Mouse (Mus musculus): ENCODE measurements at regions not wholly inside any gene's neighbourhood (a gene's known extent, or its start where the extent isn't known, plus 50 kb on each side); places are given as distances from the start of the nearest gene placed in this dataset.

DNA sequence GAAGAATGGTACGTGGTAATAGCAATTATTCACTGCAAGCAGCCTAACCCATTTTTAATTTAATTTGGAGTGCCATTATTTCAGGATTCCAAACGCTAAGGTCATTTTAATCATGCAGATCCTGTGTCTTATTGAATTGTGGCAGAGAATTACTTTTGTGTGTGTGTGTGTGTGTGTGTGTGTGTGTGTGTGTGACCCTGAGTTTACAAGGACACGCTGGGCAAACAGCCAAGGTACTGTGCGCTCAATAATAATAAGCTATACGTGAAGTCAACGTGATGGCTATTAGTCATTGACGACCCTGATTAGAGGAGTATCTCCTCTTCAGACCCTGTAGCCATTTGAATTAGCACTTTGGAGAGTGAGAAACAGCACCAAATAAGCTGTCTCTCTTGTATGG is 144.1 kb downstream of the Klf7 start:
- no peak for DNase-seq (ENCODE audit: low spot score in 2 of 2)

DNA sequence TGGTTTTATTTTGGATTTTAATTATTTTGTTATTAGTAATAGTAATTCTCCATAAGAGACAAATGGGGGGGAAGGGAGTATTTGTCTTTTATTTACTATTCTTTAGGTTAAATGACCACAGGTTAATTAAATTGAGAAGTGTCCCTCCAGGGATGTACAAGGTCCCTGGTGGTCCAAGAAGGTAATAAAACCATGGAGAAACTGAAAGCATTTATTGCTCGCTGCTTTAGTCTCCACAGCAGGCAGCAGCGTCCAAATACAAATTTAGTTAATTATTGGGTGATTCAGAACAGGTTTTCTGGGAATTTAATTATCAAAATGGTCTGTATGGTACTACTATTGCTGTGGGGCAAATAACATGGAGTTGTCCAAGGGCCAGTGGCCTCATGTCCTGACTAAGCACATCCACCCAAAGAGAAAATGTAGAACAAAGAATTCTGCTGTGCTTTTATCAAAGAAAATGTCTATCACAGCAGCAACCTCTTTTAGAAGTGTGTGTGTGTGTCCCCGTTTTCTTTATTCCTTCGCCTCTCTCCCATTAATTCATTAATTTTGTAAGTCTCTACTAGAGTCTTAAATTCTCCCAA is 144.7 kb downstream of the Klf7 start:
- no peak for DNase-seq (ENCODE audit: low spot score in 2 of 2)

DNA sequence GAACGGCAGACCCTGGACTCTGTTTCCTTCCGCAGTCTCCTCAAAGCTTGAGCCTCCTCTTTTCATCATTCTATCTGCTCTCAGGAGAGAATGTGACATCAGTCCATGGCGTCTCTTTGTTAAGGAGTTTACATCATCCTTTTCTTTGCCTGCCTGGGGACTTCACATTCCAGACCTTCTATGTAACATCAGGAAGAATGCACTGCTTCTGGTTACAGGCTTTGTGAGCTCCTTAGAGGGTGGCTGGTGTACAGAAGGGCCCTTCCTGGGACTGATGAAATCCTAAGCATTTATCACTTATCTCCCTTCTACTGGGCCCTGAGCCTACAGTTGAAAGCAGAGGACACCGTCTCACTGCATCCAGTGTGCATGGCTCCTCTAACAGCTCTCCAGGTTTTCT is 145.2 kb downstream of the Klf7 start:
- no peak for DNase-seq (ENCODE audit: low spot score in 2 of 2)

DNA sequence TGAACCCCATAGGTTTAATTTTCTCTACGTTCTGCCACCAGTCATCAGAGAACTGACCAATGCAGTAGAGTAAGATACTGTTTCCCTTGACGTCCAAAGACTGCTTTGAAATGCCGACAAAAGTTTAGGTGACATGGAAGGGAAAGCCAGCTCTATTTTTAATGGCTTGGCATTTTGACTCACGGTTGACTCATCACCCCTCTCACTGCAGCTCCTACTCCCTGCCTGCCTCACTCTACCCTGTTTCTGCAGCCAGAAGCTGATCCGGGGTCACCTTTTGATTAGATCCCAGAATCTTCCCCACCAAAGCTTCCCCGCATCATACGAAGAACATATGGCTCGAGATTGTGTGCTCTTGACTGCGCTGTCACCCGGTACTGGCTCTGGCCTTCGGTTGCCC is 154.2 kb downstream of the Klf7 start:
- DNase-seq (ENCODE audit: low spot score in 2 of 2), result no peak

DNA sequence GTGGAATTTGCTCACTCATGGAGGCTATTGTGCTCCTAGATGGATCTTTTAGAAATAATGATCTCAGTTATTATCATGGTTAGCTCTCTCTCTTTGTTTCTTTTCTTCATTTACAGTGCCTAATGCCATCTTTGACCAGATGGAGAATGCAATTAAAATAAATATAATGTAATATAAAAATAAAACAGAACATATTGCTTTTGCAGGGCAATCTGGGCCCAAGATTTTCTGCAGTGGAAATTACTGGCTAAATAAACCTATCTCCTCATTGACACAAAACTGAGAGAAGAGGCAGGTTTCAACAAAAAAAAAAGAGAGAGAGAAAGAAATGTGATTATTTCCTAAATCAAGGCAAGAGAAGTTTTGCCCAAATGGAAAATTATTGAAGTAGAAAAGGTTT is 156.6 kb downstream of the Klf7 start:
- no peak for DNase-seq (ENCODE audit: low spot score in 2 of 2)

DNA sequence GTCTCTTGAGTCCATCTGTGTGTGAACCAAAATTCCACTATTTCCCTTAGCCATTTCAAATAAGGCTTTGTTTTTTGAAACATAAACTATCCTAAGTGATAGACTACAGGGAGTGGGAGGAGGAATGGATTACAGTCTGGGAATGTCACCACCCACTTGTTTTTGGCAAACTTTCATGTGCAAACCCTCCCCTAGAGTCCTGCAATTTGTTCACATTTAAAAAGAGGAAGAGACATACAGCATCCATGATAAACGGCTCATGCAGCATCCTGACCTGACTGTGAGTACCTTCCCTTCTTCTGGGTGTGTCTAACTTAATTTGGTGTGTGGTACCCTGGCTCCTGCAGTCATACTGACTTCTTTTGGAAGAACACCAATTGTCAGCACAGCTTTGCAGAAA is 157.6 kb downstream of the Klf7 start:
- DNase-seq (ENCODE audit: low spot score in 2 of 2), result peak in 1 of 2 experiments; percentile 71

DNA sequence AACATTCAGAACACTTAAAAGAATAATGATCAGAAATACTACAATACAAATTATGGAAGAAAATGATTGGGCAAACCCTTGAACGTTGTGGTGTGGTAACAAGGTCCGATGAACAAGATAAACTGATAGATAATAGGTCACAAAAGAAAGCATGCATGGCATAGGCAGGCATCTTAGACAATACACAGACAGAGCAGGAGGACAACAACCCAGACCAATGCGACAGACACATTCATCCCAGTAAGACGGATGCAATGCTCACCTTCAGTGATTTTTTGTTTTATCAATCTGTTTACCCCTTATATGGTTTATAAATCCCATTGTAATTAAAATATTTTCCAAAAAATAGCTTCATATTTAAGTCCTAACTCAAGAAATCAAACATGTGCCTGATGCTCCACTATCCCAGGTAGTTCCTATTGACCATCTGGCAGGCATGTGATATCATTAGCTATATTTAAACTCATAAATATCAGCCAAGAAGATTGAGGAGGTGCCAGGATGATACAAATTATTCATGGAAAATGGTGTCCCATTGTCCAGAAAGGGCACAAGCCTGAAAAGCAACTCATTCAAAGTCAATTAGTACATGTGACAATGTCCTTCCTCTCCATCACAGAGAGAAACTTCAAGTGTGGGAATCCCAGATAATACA is 166.3 kb downstream of the Klf7 start:
- DNase-seq (ENCODE audit: low spot score in 2 of 2), result no peak

DNA sequence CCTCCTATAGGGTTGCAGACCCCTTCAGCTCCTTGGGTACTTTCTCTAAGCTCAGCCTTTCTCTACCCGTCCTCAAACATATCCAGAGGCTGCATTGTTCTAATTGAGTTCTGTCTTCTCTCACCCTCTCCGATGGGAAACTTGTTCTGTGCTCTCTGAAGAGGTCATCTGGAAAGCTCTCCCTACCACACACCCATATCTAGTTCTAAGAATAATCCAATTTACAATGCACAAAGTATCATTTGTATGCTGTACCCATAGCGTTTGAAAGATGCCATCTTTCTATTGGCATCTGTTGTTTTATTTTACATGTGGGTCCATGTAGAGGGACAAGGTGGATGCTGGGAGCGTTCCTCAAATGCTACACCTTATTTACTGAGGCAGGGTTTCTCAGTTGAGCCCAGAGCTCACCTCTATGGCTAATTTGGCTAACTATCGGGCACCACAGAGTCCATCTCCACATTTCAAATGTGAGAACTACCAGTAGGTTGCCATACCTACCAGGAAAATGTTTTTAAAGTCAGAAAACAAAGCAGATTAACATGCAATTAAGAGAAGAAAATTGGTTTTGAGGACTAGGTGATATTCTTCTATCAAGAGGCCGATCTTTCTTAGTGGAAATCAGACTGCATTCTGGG is 167.1 kb downstream of the Klf7 start:
- no peak for DNase-seq (ENCODE audit: low spot score in 2 of 2)

DNA sequence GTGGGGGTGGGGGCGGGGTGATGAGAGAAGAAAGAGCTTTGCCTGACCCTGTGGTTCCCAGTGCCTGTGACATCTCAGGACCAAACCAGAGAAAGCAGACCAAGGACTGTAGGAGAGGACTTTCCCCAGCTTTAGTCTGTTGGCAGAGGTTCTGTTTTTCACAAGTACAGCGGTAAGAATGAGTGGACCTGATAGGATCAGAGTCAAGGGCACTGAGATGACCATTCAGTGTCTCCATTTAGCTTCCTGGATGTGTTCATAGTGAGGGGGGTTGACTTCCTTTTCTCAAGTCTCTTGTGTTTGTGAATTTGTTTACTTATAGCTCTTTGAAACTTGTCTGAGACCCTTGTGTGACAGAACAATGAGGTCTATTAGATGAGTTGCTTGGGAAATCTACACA is 167.9 kb downstream of the Klf7 start:
- DNase-seq (ENCODE audit: low spot score in 2 of 2), result no peak

DNA sequence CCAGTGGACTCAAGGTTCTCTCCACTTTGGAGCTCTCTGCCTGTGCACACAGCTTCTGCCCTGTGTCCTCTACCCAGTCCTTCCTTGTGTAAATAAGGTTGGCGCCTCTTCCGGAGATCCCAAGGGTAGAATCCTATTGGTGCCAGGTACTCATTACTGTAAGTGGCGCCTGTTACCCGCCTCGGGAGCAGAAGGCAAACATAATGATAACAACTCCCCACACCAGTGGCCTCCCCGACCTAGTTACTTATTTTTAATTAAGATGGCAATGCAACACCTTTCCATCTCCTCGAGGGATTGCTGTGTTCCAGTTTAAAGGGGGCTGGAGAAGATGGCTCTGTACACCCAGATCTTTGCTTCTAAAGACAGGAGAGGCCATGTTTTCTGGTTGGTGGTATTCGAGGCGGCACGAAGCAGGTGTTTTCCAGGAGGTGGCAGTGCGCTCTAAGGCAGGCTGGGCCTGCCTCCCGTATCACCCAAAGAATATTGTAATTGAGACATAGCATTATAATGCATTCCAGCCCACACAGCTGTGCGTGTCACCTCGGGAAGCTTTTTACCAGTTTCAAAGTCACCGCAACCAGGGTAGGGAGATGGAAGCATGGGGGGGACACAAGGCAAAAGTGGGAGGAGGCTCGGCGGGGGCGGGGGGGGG is 168.7 kb downstream of the Klf7 start:
- peak; percentile 46 to 61 for DNase-seq (ENCODE audit: low spot score in 2 of 2)

DNA sequence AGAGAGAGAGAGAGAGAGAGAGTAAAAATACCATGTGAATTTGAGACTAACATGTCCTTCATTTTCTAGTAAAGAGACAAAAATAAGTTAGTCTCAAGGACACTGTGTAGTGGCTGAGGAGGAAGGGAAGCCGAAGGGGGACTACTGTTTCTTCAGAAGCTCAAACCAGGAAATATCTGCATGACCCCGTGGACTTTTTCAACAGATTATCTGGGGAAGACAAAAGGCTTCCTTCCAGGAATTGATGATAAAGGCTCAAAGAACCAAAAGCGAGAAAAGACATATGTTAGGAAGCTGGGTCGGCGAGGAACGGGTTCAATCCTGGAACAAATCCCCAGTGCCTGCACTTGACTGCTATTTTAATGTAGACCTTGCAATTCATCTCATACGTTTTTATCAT is 170.4 kb downstream of the Klf7 start:
- no peak for DNase-seq (ENCODE audit: low spot score in 2 of 2)

DNA sequence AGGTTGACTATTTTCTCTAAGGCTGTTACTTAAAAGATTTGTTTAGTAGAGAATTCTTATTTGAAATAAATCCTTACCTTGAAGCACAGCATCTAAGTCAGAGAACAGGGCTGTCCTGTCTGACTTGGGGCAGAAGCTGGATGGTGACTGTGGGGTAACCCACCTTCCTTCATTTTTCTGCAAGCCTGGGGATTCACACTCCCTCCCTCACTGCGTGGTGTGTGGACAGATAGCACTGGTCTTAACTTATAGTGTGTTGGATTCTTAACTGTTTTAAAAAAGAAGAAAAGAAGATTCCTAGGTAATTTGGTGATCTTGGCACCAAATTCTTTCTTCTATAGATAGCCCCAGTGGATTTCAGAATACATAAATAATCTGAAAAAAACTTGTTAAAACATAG is 174.8 kb downstream of the Klf7 start:
- no peak for DNase-seq (ENCODE audit: low spot score in 2 of 2)

DNA sequence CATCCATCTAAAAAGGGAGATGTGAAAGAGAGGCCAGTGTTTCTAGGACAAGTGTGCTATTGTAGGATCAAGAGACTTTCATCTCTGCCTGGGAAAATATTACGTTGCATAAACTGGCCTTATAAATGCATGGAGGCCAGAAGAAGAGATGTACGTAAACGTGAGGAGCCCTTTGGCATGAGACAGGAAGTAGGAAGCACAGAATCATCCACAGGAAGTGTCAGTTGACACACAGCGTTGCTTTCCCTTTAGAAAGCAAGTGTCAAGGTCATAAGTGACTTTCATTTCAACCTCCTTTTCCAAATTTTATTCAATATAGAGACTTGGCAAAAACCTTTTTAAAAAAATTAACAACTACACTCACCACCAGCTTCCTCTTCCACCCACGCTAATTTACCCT is 175.2 kb downstream of the Klf7 start:
- no peak for DNase-seq (ENCODE audit: low spot score in 2 of 2)

DNA sequence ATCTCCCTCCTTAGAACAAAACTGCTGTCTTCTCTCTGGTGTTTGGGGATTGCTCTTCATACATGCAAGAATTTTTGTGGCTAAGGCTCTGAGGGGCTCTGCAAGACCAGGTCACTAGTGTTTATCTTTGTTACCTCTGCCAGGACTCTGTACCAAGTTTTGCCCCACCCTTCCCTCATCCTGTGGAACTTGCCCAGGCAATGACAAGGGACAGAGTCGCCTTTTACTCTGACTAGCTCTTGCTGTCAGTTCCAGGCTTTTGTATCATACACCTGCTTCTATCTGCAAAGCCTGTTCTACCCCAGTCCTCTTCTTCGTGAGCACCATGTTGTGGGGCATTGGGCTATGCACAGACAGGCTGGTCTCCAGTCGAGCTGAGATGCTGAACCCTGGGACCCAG is 175.7 kb upstream of the 4933402D24Rik start:
- DNase-seq (ENCODE audit: low spot score in 2 of 2), result no peak

DNA sequence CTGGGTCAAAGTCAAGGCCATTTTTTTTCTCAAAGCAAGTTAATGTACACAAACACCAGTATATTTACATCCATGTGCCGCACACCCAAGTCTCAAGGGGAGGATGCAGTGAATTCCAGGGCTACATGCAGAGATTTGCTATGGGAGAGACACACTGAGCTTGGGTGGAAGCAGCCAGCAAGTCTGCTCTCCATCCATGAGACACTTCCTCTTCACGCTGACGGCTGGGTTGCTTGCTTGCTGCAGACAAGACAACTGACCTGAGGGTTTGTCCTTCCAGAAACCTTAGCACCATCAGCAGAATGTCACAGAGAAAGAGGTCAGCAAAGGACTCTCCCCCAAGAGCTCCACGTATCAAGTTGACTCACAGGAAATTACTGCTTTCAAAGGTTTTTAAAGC is 169.3 kb upstream of the 4933402D24Rik start:
- no peak for DNase-seq (ENCODE audit: low spot score in 2 of 2)

DNA sequence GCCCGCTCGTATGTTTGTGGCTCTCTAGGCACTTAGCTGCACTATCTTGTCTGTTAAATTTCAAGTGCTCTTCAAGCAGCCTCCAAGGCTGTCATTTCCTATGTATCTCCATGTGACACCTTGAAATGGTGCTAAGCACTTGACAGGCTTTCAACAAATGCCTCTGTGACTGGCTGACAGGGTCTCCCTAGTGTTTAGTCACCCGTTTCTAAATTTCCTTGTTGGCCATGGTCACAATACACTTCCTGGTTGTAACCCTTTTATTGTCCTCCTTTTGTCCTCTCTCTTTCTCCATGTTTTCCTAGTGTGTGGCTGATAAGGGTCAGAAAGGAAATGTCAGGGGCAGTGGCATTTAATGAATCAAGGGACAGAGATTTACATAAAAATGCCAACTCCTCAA is 168.4 kb upstream of the 4933402D24Rik start:
- no peak for DNase-seq (ENCODE audit: low spot score in 2 of 2)

DNA sequence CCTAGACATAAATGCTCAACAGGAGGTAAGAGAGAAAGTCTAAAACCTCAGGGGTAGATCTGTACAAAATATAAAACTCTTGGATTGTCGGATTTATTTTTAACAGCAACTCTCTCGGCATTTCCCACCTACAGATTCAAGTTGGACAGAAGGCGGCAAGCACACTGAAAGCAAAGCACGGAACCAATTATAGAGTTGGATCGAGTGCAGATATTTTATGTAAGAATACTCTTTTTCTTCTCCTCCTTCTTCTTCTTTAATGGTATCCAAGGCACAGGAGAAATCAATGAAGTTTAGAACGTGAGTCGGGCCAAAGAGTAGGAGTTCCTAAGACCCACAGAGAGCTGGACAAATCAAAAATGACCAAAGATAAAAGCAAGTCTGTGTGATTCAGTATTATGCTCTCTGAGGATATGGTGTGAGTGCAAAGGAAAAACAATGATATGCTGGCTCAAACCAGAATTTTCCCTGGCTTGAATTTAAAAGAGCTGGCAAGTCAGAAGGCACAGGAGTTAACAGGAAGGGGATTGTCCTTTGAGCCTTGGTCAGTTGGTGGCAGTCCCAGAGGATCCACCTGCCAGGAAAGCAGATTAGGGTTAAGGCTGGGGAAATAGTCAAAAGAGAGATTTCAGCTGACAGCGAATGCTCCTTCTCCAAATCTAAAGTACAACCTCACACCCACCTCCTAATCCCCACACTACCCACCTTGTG is 165.7 kb upstream of the 4933402D24Rik start:
- DNase-seq (ENCODE audit: low spot score in 2 of 2), result peak in 1 of 2 experiments; percentile 68

DNA sequence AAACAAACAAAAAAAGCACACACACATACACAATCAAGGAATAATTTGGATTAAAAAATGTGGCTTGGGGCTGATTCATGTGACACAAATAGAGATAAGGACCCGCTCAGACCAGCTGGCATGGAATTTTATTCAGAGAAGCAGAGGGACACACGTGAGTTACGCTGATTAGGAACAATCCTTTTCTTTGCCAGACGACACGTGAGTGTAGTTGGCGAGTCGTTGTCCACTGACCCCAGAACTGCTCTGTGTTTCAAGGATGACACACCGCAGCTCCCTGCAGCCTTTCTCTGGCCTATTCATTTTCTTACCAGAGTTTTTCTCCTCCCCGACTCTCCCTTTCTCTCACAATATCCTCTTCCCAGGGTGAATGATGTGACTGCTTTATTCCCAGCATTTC is 163.4 kb upstream of the 4933402D24Rik start:
- no peak for DNase-seq (ENCODE audit: low spot score in 2 of 2)

DNA sequence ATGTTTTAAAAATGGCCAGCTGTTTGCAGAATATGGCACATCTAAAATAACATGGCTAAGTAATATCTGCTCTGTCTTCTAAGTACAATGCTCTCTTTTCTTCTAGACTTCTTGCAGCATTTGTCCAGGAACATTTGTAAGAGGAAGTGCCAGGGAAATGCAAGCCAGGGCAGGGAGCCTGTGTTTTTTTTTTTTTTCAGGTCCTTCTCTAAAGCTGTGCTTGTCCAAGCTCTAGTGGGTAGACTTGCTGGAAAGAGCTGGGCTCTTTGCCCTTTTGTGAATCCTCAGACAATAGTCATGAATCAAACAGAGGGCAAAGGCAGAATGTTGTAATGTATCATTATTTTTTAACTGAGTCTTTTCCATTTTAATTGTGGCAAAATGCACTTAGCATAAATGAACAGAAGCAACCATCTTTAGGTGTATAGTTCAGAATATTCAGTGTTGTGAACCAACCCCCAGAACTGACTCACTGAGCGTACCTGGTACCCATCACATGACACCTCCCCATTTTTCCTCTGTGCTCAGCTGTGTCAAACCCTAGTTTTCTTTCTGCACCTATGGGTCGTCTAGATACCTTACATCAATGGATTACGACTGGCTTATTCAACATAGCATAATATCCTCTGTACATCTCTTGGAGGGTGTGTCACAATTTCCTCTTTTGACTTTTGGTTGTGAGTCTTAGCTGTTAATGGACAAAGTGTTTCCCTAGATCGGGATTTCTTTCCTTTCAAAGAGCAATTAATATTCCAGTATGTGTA is 160.5 kb upstream of the 4933402D24Rik start:
- DNase-seq (ENCODE audit: low spot score in 2 of 2), result peak in 1 of 2 experiments; percentile 21

DNA sequence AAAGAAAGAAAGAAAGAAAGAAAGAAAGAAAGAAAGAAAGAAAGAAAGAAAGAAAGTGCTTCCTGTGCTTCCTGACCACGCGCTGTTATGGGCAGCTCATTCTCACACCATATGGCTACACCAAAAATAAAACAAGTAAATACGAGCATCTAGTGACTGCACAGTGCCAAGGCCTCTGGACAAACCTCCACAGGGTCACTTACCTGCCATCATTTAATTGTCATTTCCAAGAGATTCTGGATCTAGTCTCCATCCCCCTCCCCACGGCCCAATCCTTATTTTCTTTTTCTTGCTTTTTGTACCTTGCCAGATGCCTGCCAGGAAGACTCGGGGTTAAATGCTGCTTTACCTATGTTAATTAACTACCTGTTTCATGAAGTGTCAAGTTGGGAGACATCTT is 159.8 kb upstream of the 4933402D24Rik start:
- no peak for DNase-seq (ENCODE audit: low spot score in 2 of 2)

DNA sequence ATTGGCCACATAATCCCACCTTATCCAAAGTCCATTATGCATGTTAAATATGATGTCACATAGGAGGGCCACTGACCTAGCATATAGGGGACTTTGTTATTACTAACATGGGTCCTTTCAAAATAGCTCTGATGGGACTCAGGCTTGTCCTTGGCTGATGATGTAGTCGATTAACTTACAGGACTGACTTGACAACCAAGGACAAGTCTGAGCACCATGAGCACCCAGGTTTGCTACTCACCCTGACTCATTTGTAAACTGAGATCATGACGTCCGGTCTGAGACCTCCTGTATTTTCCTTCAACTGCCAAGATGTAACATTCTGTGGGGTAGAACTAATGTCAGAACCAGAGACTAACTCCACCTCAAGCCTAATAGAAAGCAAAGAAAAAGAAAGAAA is 159.3 kb upstream of the 4933402D24Rik start:
- DNase-seq (ENCODE audit: low spot score in 2 of 2), result no peak
